Mouse (Mus musculus): ENCODE measurements at regions not wholly inside any gene's neighbourhood (a gene's known extent, or its start where the extent isn't known, plus 50 kb on each side); places are given as distances from the start of the nearest gene placed in this dataset.

DNA sequence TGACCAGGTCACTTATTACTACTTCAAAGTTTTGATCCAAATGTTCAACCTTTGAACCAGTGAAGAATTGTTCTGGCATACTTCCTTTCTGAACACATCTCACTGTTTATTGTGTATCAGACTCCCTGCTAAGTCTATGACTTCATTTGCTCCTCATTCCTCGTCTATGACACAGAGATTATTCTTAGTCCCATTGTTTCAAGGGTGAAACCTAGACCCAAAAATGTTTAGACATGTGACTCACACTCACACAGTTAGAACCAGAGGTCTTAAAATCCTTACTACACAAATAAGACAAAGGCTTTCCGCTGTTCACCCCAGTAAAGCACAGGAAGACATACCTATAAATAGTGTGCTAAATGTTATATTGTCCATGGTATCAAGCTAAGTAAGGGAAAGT is 829.0 kb upstream of the Car8 start:
- Histone ChIP-seq H3K4me3 (no peak overlapping the region), H3K27ac (no peak overlapping the region)
- DNase-seq (ENCODE audit: low spot score in 2 of 2): no peak
- no peak for TF ChIP-seq CTCF (conservative IDR thresholded peaks at IDR 0.05)

DNA sequence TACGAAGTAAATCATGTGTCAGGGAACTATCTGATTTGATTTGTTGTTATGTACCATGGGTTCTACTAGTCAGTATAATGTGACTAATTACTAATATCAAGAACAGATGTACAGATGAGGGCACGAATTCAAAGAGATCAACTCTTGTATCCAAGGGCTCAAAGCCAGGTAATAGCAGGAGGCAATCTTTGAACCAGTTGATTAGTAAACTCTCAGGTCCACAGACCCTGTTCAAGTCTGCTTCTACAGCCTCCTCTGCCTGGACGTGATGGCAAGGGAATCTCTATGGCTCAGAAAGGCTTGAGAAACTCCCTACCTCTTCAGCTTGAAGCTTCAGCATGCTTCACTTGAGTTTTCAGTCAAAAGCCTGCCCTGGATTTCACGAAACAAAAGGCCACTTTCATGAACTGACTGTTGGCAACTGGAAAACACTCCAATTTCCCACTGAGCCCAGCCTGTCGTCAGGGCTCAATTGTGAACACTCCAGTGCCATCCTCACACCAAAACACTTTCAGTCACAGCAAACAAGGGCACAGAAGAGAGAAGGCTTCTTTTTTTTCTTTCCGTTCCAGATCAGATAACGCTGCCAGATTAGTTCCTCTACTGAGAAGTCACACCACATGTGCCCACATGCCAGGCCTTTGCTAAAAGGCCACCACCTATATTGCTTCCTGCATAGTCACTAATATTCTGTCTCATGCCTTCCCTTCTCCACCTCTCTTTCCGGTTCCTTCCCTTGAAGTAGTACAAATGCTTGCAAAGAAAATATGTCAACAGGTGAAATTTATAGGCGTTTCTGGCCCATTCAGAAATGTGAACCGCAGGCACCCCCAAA is 827.4 kb upstream of the Car8 start:
- peak overlapping the region; percentile 36 for H3K27ac ChIP-seq
- DNase-seq (ENCODE audit: low spot score in 2 of 2): no peak
- TF ChIP-seq CTCF (conservative IDR thresholded peaks at IDR 0.05): no peak
- H3K4me3 ChIP-seq: no peak overlapping the region

DNA sequence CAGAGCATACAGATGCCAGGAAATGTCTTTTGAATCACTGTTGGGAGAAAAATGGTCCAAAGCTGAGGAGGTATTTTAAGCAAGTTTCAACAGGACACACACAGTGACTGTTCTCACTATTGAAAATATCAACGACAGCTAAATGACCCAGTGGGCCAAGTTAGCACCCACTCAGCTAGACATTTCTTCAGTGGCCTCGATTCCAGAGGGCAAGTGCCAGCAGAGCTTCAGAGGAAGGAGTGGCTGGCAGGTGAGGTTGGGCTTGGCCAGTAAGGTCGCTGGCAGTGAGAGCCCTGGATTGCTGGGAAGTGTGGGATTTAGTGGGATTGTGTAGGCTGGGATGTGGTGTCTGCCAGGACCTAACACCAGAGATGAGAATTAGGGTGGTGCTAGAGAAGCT is 823.1 kb upstream of the Car8 start:
- no peak overlapping the region for H3K27ac ChIP-seq
- no peak for TF ChIP-seq CTCF (conservative IDR thresholded peaks at IDR 0.05)
- no peak overlapping the region for H3K4me3 ChIP-seq
- DNase-seq (ENCODE audit: low spot score in 2 of 2): no peak

DNA sequence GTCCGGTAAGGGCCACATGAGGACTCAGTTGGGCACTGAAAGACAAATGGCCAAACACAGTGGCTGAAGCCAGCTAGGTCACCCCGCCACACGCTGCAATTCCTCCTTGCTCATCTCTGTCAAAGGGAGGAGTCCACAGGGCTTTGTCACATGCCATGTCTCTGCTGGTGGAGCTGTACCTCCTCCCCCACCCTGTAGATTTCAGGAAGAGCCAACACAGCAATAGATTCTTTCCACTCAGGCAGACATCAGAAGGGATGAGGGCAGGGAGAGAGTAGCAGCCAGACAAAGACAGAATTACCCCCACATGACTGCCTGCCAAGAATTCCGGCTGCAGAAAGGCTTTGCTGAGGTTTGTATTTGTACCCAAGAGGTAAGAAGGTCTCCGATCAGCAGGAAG is 821.4 kb upstream of the Car8 start:
- DNase-seq (ENCODE audit: low spot score in 2 of 2): no peak
- no peak overlapping the region for H3K4me3 ChIP-seq
- no peak for TF ChIP-seq CTCF (conservative IDR thresholded peaks at IDR 0.05)
- no peak overlapping the region for H3K27ac ChIP-seq

DNA sequence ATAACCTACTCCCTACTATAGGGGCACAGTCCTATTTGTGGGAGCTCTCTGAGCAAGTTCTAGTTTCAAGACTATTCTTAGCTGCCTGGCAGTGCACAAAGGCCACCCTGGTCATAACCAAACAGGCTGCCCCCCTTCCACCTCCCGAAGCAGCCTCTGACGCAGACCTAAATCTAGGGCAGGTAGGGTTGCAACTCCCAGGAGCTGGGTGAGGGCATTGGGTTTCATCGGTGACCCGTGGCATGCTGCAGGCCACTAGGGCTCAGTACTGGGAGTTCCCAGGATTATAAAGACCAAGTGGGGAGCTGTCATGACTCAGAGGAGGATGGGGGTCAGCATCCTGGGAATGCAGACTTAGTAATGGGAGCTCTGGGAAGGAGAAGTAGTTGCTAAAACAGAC is 818.8 kb upstream of the Car8 start:
- no peak for DNase-seq (ENCODE audit: low spot score in 2 of 2)
- TF ChIP-seq CTCF (conservative IDR thresholded peaks at IDR 0.05): no peak
- Histone ChIP-seq H3K27ac (no peak overlapping the region), H3K4me3 (no peak overlapping the region)

DNA sequence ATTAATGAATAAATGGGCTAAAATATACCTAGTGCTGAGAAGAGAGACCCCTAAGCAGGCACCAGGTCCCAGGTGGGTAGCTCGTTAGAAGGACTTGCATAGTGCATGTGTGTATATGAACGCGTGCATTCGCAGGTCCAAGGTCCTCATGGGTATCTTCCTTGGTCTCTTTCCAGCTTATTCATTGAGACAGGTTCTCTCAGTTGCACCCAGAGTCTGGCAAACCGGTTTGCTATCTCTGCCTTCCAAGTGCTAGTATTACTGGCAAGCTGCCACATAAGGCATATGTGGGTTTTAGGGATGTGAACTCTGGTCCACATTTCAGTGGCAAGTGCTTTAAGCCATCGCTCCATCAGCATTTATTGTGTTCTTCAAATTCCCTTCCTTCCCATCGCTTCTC is 818.3 kb upstream of the Car8 start:
- Histone ChIP-seq H3K27ac (no peak overlapping the region), H3K4me3 (no peak overlapping the region)
- no peak for TF ChIP-seq CTCF (conservative IDR thresholded peaks at IDR 0.05)
- no peak for DNase-seq (ENCODE audit: low spot score in 2 of 2)

DNA sequence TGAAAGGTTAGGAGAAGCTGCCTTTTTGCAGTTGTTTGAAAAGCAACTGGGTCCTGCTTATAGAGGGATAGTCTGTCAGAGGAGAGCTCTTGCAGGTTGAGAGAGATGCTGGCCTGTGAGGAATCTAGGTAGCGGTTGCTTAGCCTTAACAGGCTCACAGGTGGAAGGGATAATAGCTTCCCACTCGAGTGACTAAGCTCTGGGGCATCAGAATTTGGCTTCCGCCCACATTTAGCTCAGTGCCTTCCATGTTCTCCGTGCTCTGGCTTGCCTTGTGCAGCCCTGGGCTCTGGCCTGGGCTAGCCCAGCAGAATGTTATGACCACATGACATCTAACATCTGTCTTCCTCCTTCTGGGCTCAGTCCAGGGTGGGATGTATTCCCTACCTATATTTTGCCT is 817.0 kb upstream of the Car8 start:
- no peak for DNase-seq (ENCODE audit: low spot score in 2 of 2)
- no peak for TF ChIP-seq CTCF (conservative IDR thresholded peaks at IDR 0.05)
- Histone ChIP-seq H3K27ac (no peak overlapping the region), H3K4me3 (no peak overlapping the region)

DNA sequence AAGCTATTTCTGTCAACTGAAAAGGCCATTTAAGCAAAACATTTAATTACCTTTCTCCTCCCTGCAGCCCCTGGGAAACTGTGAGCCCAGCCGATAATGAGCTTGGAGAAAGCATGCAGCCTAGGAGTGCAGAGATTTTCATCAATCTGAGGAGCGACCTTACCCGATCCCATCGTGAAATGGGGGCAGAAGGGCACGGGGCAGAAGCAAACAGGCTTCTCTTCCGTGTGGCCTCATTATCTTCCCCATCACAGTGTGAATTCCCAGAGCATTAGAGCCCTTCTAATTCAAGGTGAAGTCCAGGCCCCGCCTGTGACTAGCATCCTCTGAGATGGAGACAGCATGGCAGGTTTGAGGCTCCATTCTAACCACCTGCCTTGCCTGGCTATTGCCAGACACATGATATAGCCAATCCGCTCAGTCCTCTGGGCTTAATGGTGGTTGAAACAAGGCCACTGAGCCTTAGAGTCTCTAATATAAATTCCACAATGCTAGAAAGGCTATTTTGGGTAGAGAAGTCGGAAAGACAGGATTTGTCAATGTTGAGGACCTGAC is 816.5 kb upstream of the Car8 start:
- no peak overlapping the region for H3K4me3 ChIP-seq
- no peak for TF ChIP-seq CTCF (conservative IDR thresholded peaks at IDR 0.05)
- no peak for DNase-seq (ENCODE audit: low spot score in 2 of 2)
- no peak overlapping the region for H3K27ac ChIP-seq

DNA sequence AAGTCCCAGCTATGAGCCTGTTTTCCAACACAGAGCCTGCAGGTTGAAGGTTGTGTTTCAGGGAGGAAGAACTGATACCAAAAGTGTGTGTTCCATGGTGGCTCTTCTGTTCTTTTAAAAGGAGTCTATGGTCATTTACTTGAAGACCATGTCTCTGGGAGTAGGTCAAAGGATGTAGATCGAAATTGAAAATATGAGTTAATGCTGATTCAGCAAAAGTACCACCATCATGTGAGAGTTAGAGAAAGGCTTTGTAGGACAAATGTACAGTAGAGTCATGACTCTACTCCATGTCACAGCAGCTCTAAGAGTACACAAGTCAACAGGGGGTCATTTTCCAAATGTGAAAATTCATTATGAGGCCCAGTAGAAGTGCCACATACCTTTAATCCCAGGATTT is 810.0 kb upstream of the Car8 start:
- no peak overlapping the region for H3K27ac ChIP-seq
- TF ChIP-seq CTCF (conservative IDR thresholded peaks at IDR 0.05): no peak
- no peak for DNase-seq (ENCODE audit: low spot score in 2 of 2)
- no peak overlapping the region for H3K4me3 ChIP-seq

DNA sequence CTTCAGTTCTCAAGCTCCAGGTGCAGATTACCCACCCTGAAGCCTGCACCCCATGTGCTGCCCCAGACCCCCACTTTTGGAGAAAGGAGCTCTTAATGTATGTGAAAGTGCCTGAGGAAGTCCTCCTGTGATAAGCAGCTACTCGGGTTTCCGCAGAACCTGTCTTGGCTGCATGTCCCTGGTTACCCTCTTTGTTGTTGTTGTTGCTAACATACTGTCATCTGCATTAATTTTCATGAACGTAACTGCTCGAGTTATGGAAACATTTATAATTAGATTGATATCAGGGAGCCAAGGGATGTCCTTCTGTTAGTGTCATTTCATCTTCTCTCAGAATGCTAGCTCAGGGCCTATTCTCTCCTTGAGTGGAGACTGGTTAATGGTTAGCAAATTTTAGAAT is 808.3 kb upstream of the Car8 start:
- no peak overlapping the region for H3K4me3 ChIP-seq
- DNase-seq (ENCODE audit: low spot score in 2 of 2): no peak
- no peak for TF ChIP-seq CTCF (conservative IDR thresholded peaks at IDR 0.05)
- no peak overlapping the region for H3K27ac ChIP-seq

DNA sequence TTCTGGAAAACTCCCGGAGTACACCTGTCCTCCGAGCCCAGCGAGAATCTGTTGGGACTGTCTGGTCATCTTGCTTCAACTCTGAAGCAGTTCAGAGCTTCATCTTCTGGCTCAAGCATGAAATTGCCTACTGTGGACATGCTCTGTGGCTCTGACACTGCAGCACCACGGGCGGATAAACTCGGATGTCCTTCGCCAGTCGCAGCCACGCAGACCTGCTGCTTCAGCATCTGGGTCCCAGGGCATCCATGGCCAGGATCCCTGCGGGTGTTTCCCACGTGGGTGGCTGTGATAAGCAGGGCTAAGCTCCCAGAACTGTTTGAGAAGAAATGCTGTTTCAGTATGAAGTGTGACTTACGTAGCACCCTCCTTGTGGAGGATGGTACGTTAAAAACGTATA is 807.6 kb upstream of the Car8 start:
- no peak overlapping the region for H3K4me3 ChIP-seq
- DNase-seq (ENCODE audit: low spot score in 2 of 2): no peak
- H3K27ac ChIP-seq: no peak overlapping the region
- no peak for TF ChIP-seq CTCF (conservative IDR thresholded peaks at IDR 0.05)

DNA sequence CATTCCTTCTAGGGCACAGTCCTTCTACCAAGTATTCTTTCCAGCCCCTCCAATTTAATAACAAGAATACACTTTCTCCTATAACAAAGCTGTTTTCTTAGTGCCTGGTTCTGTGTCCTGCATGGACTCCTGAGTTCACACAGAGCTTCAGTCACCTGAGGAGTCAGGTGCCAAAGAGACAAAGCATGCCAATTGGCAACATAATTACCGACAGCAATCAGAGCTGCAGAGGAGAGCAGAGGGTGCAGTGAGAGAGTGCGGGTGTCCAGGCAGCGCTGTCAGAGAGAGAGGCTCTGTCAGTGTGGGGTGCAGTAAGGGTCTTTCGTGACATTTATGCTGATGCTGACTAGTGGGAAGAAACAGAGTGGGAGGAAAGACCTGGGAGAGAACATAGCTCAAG is 807.2 kb upstream of the Car8 start:
- Histone ChIP-seq H3K27ac (no peak overlapping the region), H3K4me3 (no peak overlapping the region)
- no peak for DNase-seq (ENCODE audit: low spot score in 2 of 2)
- TF ChIP-seq CTCF (conservative IDR thresholded peaks at IDR 0.05): no peak

DNA sequence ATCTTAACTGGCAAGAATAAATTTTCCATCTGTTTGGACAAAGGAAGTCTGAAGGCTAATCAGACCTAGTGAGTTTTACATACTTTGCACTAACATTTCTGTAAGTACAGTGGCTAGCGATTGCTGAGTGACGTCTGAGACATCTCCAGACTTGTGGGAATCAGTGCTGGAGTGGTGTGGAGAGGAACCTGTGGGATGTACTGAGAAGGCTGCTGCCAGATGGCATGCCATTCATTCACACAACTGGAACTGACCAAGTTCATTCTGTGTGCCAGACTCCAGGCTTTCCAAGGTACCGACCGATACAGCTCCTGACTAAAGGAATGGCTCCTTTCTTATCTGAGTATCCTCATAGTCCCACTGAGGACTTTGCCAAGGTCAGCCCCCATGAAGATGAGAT is 797.2 kb upstream of the Car8 start:
- no peak for DNase-seq (ENCODE audit: low spot score in 2 of 2)
- no peak overlapping the region for H3K4me3 ChIP-seq
- H3K27ac ChIP-seq: no peak overlapping the region
- no peak for TF ChIP-seq CTCF (conservative IDR thresholded peaks at IDR 0.05)

DNA sequence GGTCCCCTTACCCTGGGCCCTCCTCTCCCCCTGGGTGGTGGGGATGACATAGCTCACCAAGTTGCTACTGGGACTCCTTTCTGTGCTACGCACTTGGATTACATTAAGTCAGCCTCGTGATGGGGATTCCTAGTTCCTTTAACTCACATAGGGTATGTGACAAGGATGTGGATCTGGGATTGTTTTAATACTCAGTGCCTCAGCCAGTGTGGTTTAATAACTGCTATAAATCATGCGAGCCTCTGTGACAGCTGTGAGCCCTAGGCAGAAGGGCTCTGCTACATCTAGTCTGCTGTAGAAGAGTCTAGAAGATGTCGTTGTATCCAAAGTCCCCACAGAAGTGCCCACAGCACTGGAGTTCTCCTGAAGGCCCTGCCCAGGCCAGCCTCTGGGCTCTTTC is 796.5 kb upstream of the Car8 start:
- no peak overlapping the region for H3K4me3 ChIP-seq
- H3K27ac ChIP-seq: no peak overlapping the region
- TF ChIP-seq CTCF (conservative IDR thresholded peaks at IDR 0.05): no peak
- no peak for DNase-seq (ENCODE audit: low spot score in 2 of 2)

All from layer of hippocampus, adult 2 months (tissue).